Mouse (Mus musculus) midbrain, embryonic 16.5 days (tissue): ENCODE results near the gene Oas3. TPM values are rescaled to one million over a fixed set of nuclear protein-coding genes. Genes with fewer than 3 reads are reported as not detected.
"Not testable (repeated sequence)": the region's sequence is repeated elsewhere in the genome, so short reads cannot be mapped to it uniquely, and the experiment has no call there.

Experiments
- ATAC-seq: fragments of 200-750 bp; cut with Nextera tagmentation; 2 replicates; pipeline ENCODE4 v1.8.0; 2017; ENCODE audit warnings: moderate TSS enrichment
- H3K27ac ChIP-seq: fragments of 300-500 bp; sonication (generic); 2 replicates; pipeline ENCODE4 v1.5.1; 2014; ENCODE audit warnings: mild to moderate bottlenecking, low read length, mixed read lengths
- H3K27me3 ChIP-seq: fragments of 300-500 bp; sonication (generic); 2 replicates; pipeline ENCODE4 v1.6.1; 2014; ENCODE audit warnings: low read depth, low read length, mixed read lengths; ENCODE audit not compliant: control insufficient read depth, insufficient read depth
- H3K36me3 ChIP-seq: fragments of 300-500 bp; sonication (generic); 2 replicates; pipeline ENCODE4 v1.6.1; 2014; ENCODE audit warnings: mild to moderate bottlenecking, low read length, moderate library complexity, mixed read lengths; ENCODE audit not compliant: control insufficient read depth, insufficient read depth
- H3K4me1 ChIP-seq: fragments of 300-500 bp; sonication (generic); 2 replicates; pipeline ENCODE4 v1.6.1; 2014; ENCODE audit warnings: mild to moderate bottlenecking, low read length, mixed read lengths; ENCODE audit not compliant: control insufficient read depth, insufficient read depth
- H3K4me2 ChIP-seq: fragments of 300-500 bp; sonication (generic); 2 replicates; pipeline ENCODE4 v1.6.1; 2014; ENCODE audit warnings: mild to moderate bottlenecking, low read length, mixed read lengths
- H3K4me3 ChIP-seq: fragments of 300-500 bp; sonication (generic); 2 replicates; pipeline ENCODE4 v1.5.1; 2014; ENCODE audit warnings: low read depth, mild to moderate bottlenecking, low read length, moderate library complexity, mixed read lengths
- H3K9ac ChIP-seq: fragments of 300-500 bp; sonication (generic); 2 replicates; pipeline ENCODE4 v1.6.1; 2014; ENCODE audit warnings: low read depth, low read length, mixed read lengths
- H3K9me3 ChIP-seq: fragments of 300-500 bp; sonication (generic); replicated peaks from 2 replicates; pipeline ENCODE4 v1.6.1; 2014; ENCODE audit warnings: mild to moderate bottlenecking, low read length, mixed read lengths; ENCODE audit not compliant: control insufficient read depth, poor library complexity, severe bottlenecking
- WGBS: fragments of 180-500 bp; shearing (Covaris S2); extraction: QIAGEN DNeasy Blood & Tissue Kit; methylation state at CpG from one replicate; pipeline ENCODE4 v1.1.7; 2014; 5-methylcytosine and 5-hydroxymethylcytosine counted together
- polyA plus RNA-seq: library from polyadenylated mRNA; unstranded; fragments of >200 nt; fragmentation: Nextera tagmentation; extraction: Ambion mirVana; gene quantifications from 2 replicates; pipeline ENCODE4 v1.2.1, GENCODE M21; 2015

Gene Oas3
- 1.1 and 1.4 TPM in 2 replicates for polyA plus RNA-seq

DNA sequence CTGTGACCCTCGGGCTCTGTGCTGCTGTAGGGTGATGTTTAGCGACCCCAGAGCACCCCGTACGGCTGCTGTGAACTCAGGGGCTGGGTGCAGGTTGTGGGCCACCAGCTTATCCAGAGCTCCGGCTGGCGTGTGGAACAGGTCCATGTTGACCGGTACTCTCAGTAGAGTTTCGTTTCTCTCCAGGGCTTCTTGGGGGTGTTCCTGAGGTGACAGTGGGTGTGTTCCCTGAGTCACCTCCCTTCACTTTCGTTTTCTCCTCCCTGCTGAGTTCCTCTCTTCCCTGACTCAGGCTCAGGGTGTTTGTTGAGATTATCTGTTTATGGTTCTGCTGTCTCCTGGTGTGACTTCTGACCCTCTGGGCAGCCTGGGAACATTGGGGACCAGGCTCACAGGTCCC lies at the start of gene Oas3:
Gene Oas3 (minus strand): TSS at position 184 of the 400 bp plus-strand sequence.
- Histone ChIP-seq H3K9ac (no peak within 1 kb of the TSS), H3K4me2 (no peak within 1 kb of the TSS), H3K27me3 (no peaks in the 10 kb centered on the region), H3K9me3 (no peaks in the 10 kb centered on the region), H3K36me3 (no peaks in the 10 kb centered on the region), H3K4me3 (no peak within 1 kb of the TSS), H3K4me1 (no peaks in the 10 kb centered on the region), H3K27ac (no peak within 1 kb of the TSS)
- ATAC-seq: no peak
- WGBS: 87% methylated on average over 9 of the region's 9 CpGs

DNA sequence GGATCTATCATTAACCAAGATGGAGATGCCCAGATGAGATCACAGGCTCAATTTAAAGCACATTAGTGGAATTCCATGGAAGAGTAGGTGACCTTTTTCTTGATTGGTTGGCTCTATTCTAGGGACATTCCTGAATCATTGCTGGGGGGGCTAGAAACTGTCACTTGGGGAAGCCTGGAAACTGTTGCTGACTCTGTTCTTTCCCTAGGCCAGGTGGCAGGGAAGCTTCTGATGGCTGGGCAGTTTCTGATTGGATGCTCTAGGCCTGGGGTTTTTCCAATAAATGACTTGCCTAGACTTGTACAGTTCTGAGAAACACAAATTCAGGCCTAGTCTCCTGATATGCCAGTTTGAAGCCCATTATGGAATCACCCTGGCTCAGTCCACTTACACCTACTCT lies 41.5 kb upstream of the Oas3 start:
- H3K9ac ChIP-seq: no peak overlapping the region
- no peak overlapping the region for H3K4me2 ChIP-seq
- H3K36me3 ChIP-seq: no peaks in the 10 kb centered on the region
- H3K4me3 ChIP-seq: no peak overlapping the region
- peaks cover 7% of the 10 kb centered on the region; the same call in 1 of the 2 replicates for H3K9me3 ChIP-seq
- ATAC-seq: no peak
- no peak overlapping the region for H3K27ac ChIP-seq
- H3K4me1 ChIP-seq: no peaks in the 10 kb centered on the region
- H3K27me3 ChIP-seq: no peaks in the 10 kb centered on the region

DNA sequence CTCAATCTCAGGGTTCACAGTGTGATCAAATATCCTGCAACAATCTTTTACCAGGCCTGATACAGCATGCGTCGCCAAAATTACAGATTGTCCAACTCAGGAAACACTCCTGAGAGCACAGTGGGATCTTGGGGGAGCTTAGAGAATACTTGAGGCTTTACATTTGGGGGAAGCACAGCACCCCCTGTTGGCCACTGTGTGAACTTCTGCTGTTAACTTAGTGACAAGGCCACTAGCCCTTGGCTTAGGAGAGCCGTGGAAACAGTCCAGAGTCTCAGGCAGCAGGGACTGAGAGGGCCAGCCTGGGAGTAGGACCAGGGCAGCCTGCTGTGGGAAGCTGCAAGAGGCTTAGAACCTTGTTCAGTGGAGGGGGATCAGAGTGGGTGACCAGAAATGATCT lies 38.5 kb upstream of the Oas3 start:
- Histone ChIP-seq H3K27me3 (no peaks in the 10 kb centered on the region), H3K4me1 (peaks cover 5% of the 10 kb centered on the region)
- 60% methylated on average over 3 of the region's 3 CpGs for WGBS

DNA sequence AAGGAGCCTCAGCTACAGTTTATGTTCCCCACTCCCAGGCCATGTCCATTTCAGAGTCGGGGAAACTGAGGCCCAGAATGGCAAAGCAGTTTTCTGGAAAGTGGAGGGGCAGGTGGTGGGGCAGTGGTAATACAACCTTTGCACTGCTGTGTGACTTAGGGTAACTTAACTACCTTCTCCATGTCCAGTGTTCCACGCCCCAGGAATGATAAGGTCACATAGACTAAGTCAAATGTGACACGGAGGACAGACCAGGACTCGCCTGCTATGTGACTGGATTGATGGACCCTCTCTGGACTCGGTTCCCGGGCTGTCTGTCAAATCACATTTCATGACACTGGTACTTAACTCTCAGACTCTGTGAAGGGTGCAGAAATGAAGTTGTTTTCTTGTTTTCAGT lies 35.6 kb upstream of the Oas3 start:
- WGBS: 80% methylated on average over 6 of the region's 6 CpGs
- Histone ChIP-seq H3K4me1 (peaks cover 5% of the 10 kb centered on the region), H3K4me3 (no peak overlapping the region), H3K27ac (no peak overlapping the region), H3K9me3 (no peaks in the 10 kb centered on the region), H3K4me2 (peak overlapping the region; percentile 40; the same call in 1 of the 2 replicates), H3K27me3 (no peaks in the 10 kb centered on the region), H3K36me3 (no peaks in the 10 kb centered on the region), H3K9ac (no peak overlapping the region)
- no peak for ATAC-seq

More for the DNA sequence above, 38.5 kb upstream of the Oas3 start:
- H3K9me3 ChIP-seq: peaks cover 7% of the 10 kb centered on the region; the same call in 1 of the 2 replicates
- no peak overlapping the region for H3K4me3 ChIP-seq
- no peak overlapping the region for H3K9ac ChIP-seq
- H3K4me2 ChIP-seq: no peak overlapping the region
- no peak for ATAC-seq
- H3K27ac ChIP-seq: no peak overlapping the region
- no peaks in the 10 kb centered on the region for H3K36me3 ChIP-seq

DNA sequence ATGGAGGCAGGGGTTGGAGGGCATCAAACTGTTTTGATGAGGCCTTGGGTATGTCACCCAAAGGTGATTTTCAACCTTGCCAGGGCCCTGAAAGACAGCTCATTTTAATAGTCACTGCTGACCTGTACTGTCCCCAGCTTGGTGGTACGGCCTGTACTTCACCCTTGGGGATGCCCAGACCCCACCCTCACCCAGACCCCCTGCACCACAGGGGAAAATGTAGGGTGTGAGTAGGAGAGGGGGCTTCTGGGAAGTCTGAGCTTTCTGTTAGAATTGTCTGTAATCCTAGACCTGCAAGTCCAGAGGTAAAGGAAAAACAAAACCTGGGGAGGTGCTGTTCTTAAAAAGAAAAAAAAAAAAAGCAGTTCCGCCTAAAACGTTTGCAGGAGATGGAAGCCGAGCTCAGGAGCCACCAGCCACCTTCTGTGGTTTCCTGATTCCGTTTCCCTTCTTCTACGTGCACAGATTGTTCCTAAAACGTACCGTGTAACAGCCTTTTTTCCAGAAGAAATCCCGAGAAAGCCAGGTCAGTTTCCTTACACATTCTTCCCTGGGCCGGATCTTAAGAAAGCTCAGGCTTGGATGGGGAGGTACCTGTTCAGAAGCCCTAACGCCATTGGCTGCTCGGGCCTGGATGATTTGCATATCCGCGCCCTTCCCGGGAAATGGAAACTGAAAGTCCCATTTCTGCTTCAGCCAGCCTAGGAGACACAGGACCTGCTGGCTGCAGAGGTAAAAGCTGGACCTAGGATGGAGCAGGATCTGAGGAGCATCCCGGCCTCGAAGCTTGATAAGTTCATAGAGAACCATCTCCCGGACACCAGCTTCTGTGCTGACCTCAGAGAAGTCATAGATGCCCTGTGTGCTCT lies 34.7 kb upstream of the Oas3 start, which contains the start of gene Oas1c:
Gene Oas1c (minus strand): TSS at position 564 of the 869 bp plus-strand sequence.
- Histone ChIP-seq H3K9ac (peak within 1 kb of the TSS; percentile 4; the same call in 1 of the 2 replicates), H3K27ac (peak within 1 kb of the TSS; percentile 69), H3K4me2 (peak within 1 kb of the TSS; percentile 40), H3K9me3 (no peaks in the 10 kb centered on the region), H3K27me3 (no peaks in the 10 kb centered on the region), H3K4me3 (peak within 1 kb of the TSS; percentile 17), H3K36me3 (no peaks in the 10 kb centered on the region), H3K4me1 (peaks cover 5% of the 10 kb centered on the region)
- ATAC-seq: peak; percentile 82
- WGBS: 7% methylated on average over 18 of the region's 18 CpGs

DNA sequence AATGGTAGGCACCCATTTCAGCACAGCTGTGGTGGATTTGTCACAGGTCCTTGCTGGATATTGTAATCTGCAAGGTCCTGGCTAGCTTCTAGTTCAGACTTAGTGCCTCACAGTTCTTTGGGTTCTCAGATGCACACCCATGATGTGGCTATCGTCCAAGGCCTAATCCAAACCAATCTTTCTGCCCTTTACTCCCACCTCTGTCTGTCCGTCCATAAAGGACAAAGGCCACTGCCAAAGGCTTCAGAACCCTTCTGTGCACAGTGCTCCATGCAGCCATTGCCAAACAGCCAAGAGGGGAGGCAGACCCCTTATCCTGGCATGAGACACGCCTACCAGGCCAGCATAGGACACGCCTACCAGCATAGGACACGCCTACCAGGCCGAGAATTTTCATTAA lies 31.7 kb upstream of the Oas3 start:
- peaks cover 5% of the 10 kb centered on the region for H3K4me1 ChIP-seq
- H3K4me2 ChIP-seq: no peak overlapping the region
- no peak for ATAC-seq
- no peak overlapping the region for H3K9ac ChIP-seq
- H3K4me3 ChIP-seq: no peak overlapping the region
- H3K27ac ChIP-seq: no peak overlapping the region
- WGBS: 30% methylated on average over 6 of the region's 6 CpGs
- 0 out of 2 replicates have a peak, but pooled peaks cover 2% of the 10 kb centered on the region for H3K9me3 ChIP-seq
- H3K36me3 ChIP-seq: no peaks in the 10 kb centered on the region
- no peaks in the 10 kb centered on the region for H3K27me3 ChIP-seq

DNA sequence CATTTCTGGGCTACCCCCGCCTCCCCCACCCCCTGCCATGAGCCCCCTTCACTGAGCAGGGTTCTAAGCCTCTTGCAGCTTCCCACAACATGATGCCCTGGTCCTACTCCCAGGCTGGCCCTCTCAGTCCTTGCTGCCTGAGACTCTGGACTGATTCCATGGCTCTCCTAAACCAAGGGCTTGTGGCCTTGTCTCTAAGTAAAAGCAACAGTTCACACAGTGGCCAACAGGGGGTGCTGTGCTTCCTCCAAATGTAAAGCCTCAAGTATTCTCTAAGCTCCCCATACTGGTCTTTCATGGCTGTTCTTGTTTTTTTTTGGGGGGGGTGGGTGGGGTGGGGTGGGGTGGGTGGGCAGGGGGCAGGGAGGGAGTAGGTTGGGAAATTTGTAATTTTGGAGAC lies 29.0 kb upstream of the Oas3 start:
- ATAC-seq: no peak
- H3K36me3 ChIP-seq: no peaks in the 10 kb centered on the region
- no peak overlapping the region for H3K9ac ChIP-seq
- H3K4me3 ChIP-seq: no peak overlapping the region
- H3K27ac ChIP-seq: no peak overlapping the region
- peaks cover 1% of the 10 kb centered on the region; the same call in 1 of the 2 replicates for H3K4me1 ChIP-seq
- H3K27me3 ChIP-seq: no peaks in the 10 kb centered on the region
- H3K9me3 ChIP-seq: 0 out of 2 replicates have a peak, but pooled peaks cover 2% of the 10 kb centered on the region
- H3K4me2 ChIP-seq: no peak overlapping the region
- WGBS: 94% methylated on average over 1 of the region's 1 CpGs

DNA sequence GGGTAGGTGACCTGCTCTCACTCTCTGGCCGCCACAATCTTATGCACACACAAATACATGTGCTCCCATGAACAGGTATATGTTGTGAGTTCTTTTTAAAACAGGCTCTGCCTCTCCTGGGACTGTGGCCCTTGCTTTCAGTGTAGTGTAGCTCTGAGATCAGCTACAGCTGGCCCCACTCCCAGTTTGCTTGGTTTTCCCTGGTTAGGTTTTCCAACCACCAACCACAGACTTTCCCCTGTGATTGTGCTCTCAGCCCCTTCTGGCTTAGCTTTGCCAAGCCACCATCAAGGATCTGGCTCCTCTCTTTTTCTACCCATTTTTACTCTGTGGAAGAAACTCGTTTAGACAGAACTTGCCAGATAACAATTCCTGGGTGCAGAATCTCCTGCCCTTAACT lies 26.1 kb upstream of the Oas3 start:
- Histone ChIP-seq H3K27me3 (no peaks in the 10 kb centered on the region), H3K4me3 (no peak overlapping the region)

DNA sequence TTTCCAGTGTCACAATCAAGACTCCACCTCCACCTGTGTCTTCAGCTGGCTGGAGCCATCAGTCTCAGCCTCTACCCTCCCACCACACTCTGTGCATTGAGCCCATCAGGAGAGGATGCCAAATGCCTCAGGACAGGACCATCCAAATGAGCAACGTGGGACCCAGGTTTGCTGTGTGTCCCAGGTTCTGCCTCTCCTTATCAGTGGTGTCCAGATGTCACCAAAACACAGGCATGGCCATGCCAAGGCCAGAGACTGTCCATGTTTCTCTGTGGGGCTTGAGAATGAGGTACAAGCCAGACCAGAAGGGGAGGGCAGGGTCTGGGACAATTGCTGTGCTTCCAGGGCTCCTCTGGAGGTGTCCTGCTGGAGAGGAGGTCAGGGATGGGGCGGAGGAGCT lies 21.5 kb upstream of the Oas3 start:
- not testable (repeated sequence) for H3K9me3 ChIP-seq, H3K27me3 ChIP-seq, H3K36me3 ChIP-seq, H3K4me1 ChIP-seq, H3K4me2 ChIP-seq, H3K4me3 ChIP-seq, H3K27ac ChIP-seq, ATAC-seq, H3K9ac ChIP-seq
- 64% methylated on average over 2 of the region's 2 CpGs for WGBS

More for the DNA sequence above, 26.1 kb upstream of the Oas3 start:
- Histone ChIP-seq H3K4me1 (no peaks in the 10 kb centered on the region), H3K27ac (no peak overlapping the region), H3K4me2 (no peak overlapping the region), H3K9me3 (0 out of 2 replicates have a peak, but pooled peaks cover 2% of the 10 kb centered on the region), H3K36me3 (no peaks in the 10 kb centered on the region), H3K9ac (no peak overlapping the region)
- no peak for ATAC-seq
- WGBS: 80% methylated on average over 2 of the region's 2 CpGs
